Mouse (Mus musculus) limb, embryonic 15.5 days (tissue): ENCODE results near the gene Flt4. TPM values are rescaled to one million over a fixed set of nuclear protein-coding genes. Genes with fewer than 3 reads are reported as not detected.

Source experiments
- ATAC-seq: fragments of 200-750 bp; cut with Nextera tagmentation; 2 replicates; pipeline ENCODE4 v1.8.0; 2017; ENCODE audit warnings: low read depth, moderate TSS enrichment; ENCODE audit not compliant: insufficient number of reproducible peaks, low FRiP score, low TSS enrichment
- H3K27ac ChIP-seq: fragments of 300-500 bp; sonication (generic); 2 replicates; pipeline ENCODE4 v1.5.1; 2015; ENCODE audit warnings: moderate library complexity, mild to moderate bottlenecking, inconsistent platforms
- H3K27me3 ChIP-seq: fragments of 300-500 bp; sonication (generic); 2 replicates; pipeline ENCODE4 v1.6.1; 2015; ENCODE audit warnings: inconsistent platforms
- H3K36me3 ChIP-seq: fragments of 300-500 bp; sonication (generic); 2 replicates; pipeline ENCODE4 v1.6.1; 2015; ENCODE audit warnings: inconsistent platforms
- H3K4me1 ChIP-seq: fragments of 300-500 bp; sonication (generic); 2 replicates; pipeline ENCODE4 v1.6.1; 2015; ENCODE audit warnings: inconsistent platforms
- H3K4me2 ChIP-seq: fragments of 300-500 bp; sonication (generic); 2 replicates; pipeline ENCODE4 v1.6.1; 2015; ENCODE audit warnings: mild to moderate bottlenecking, inconsistent platforms
- H3K4me3 ChIP-seq: fragments of 300-500 bp; sonication (generic); 2 replicates; pipeline ENCODE4 v1.5.1; 2015; ENCODE audit warnings: mild to moderate bottlenecking, inconsistent platforms
- H3K9ac ChIP-seq: fragments of 300-500 bp; sonication (generic); 2 replicates; pipeline ENCODE4 v1.6.1; 2015; ENCODE audit warnings: inconsistent platforms
- H3K9me3 ChIP-seq: fragments of 300-500 bp; sonication (generic); 2 replicates; pipeline ENCODE4 v1.6.1; 2016; ENCODE audit warnings: inconsistent platforms
- WGBS: fragments of 180-500 bp; shearing (Covaris S2); methylation state at CpG from one replicate; pipeline ENCODE4 v1.1.7; 2015; 5-methylcytosine and 5-hydroxymethylcytosine counted together
- polyA plus RNA-seq: library from polyadenylated mRNA; unstranded; fragments of >200 nt; fragmentation: Nextera tagmentation; extraction: Ambion mirVana; gene quantifications from 2 replicates; pipeline ENCODE4 v1.2.1, GENCODE M21; 2015

Flt4 gene
- polyA plus RNA-seq, 1 experiment from 2014 or later, result 5.5 TPM

GRCm38 (mm10) chr11:49618476-49618875 lies 9.4 kb downstream of the Flt4 start:
- no peak overlapping the region for H3K27ac ChIP-seq
- no peak overlapping the region for H3K9ac ChIP-seq
- H3K4me3 ChIP-seq, result no peak overlapping the region
- no peak overlapping the region for H3K4me2 ChIP-seq
- 77% methylated on average over 8 of the region's 8 CpGs for WGBS
- ATAC-seq, result no peak
- peaks cover 16% of the 10 kb centered on the region for H3K27me3 ChIP-seq
- no peaks in the 10 kb centered on the region for H3K4me1 ChIP-seq
- H3K9me3 ChIP-seq, result no peaks in the 10 kb centered on the region
- H3K36me3 ChIP-seq, result no peaks in the 10 kb centered on the region

GRCm38 (mm10) chr11:49621953-49622352 lies 12.9 kb downstream of the Flt4 start:
- no peak overlapping the region for H3K27ac ChIP-seq
- H3K27me3 ChIP-seq, result no peaks in the 10 kb centered on the region
- ATAC-seq, result no peak
- H3K4me3 ChIP-seq, result no peak overlapping the region
- no peaks in the 10 kb centered on the region for H3K9me3 ChIP-seq
- no peaks in the 10 kb centered on the region for H3K36me3 ChIP-seq
- H3K4me1 ChIP-seq, result no peaks in the 10 kb centered on the region
- WGBS, result 76% methylated on average over 5 of the region's 5 CpGs
- H3K4me2 ChIP-seq, result no peak overlapping the region
- no peak overlapping the region for H3K9ac ChIP-seq

- WGBS, result 90% methylated on average over 3 of the region's 3 CpGs
- Histone ChIP-seq H3K4me2 (no peak overlapping the region), H3K27ac (no peak overlapping the region), H3K36me3 (no peaks in the 10 kb centered on the region), H3K4me3 (no peak overlapping the region), H3K27me3 (no peaks in the 10 kb centered on the region), H3K4me1 (no peaks in the 10 kb centered on the region), H3K9ac (no peak overlapping the region), H3K9me3 (no peaks in the 10 kb centered on the region)
- no peak for ATAC-seq
Observed at GRCm38 (mm10) chr11:49624156-49624555, 15.1 kb downstream of the Flt4 start.

- Histone ChIP-seq H3K27me3 (peaks cover 4% of the 10 kb centered on the region; the same call in 1 of the 2 replicates), H3K9ac (no peak overlapping the region), H3K4me3 (no peak overlapping the region), H3K4me2 (no peak overlapping the region), H3K27ac (no peak overlapping the region), H3K36me3 (no peaks in the 10 kb centered on the region), H3K9me3 (no peaks in the 10 kb centered on the region), H3K4me1 (no peaks in the 10 kb centered on the region)
- no peak for ATAC-seq
- 65% methylated on average over 15 of the region's 15 CpGs for WGBS
Observed at GRCm38 (mm10) chr11:49625863-49626262, 16.8 kb downstream of the Flt4 start.

- no peak overlapping the region for H3K27ac ChIP-seq
- 72% methylated on average over 8 of the region's 8 CpGs for WGBS
- peaks cover 4% of the 10 kb centered on the region; the same call in 1 of the 2 replicates for H3K27me3 ChIP-seq
- H3K4me1 ChIP-seq, result no peaks in the 10 kb centered on the region
- H3K9ac ChIP-seq, result no peak overlapping the region
- no peaks in the 10 kb centered on the region for H3K9me3 ChIP-seq
- ATAC-seq, result no peak
- H3K4me3 ChIP-seq, result no peak overlapping the region
- H3K4me2 ChIP-seq, result no peak overlapping the region
- no peaks in the 10 kb centered on the region for H3K36me3 ChIP-seq
Observed at GRCm38 (mm10) chr11:49626748-49627147, 17.7 kb downstream of the Flt4 start.

GRCm38 (mm10) chr11:49631154-49631553 lies 22.1 kb downstream of the Flt4 start:
- ATAC-seq, result no peak
- WGBS, result 24% methylated on average over 3 of the region's 3 CpGs
- Histone ChIP-seq H3K36me3 (no peaks in the 10 kb centered on the region), H3K27ac (no peak overlapping the region), H3K4me2 (no peak overlapping the region), H3K27me3 (peaks cover 38% of the 10 kb centered on the region), H3K9me3 (no peaks in the 10 kb centered on the region), H3K4me1 (peaks cover 6% of the 10 kb centered on the region), H3K4me3 (no peak overlapping the region), H3K9ac (no peak overlapping the region)

- no peak for ATAC-seq
- H3K4me3 ChIP-seq, result no peak overlapping the region
- H3K4me1 ChIP-seq, result peaks cover 11% of the 10 kb centered on the region
- no peak overlapping the region for H3K4me2 ChIP-seq
- H3K27ac ChIP-seq, result no peak overlapping the region
- H3K36me3 ChIP-seq, result no peaks in the 10 kb centered on the region
- peaks cover 49% of the 10 kb centered on the region for H3K27me3 ChIP-seq
- no peaks in the 10 kb centered on the region for H3K9me3 ChIP-seq
- no peak overlapping the region for H3K9ac ChIP-seq
- 71% methylated on average over 2 of the region's 2 CpGs for WGBS
Observed at GRCm38 (mm10) chr11:49632256-49632655, 23.2 kb downstream of the Flt4 start.

GRCm38 (mm10) chr11:49634101-49634500 lies 25.0 kb downstream of the Flt4 start:
- no peak overlapping the region for H3K4me3 ChIP-seq
- H3K36me3 ChIP-seq, result no peaks in the 10 kb centered on the region
- WGBS, result 7% methylated on average over 22 of the region's 22 CpGs
- peaks cover 60% of the 10 kb centered on the region for H3K27me3 ChIP-seq
- H3K4me2 ChIP-seq, result peak overlapping the region; percentile 30
- peaks cover 11% of the 10 kb centered on the region for H3K4me1 ChIP-seq
- no peak overlapping the region for H3K27ac ChIP-seq
- H3K9me3 ChIP-seq, result no peaks in the 10 kb centered on the region
- no peak for ATAC-seq
- no peak overlapping the region for H3K9ac ChIP-seq

GRCm38 (mm10) chr11:49635671-49636070 lies 26.6 kb downstream of the Flt4 start:
- no peak overlapping the region for H3K27ac ChIP-seq
- peaks cover 11% of the 10 kb centered on the region for H3K4me1 ChIP-seq
- WGBS, result 63% methylated on average over 6 of the region's 6 CpGs
- no peaks in the 10 kb centered on the region for H3K36me3 ChIP-seq
- H3K4me2 ChIP-seq, result no peak overlapping the region
- ATAC-seq, result no peak
- H3K27me3 ChIP-seq, result peaks cover 55% of the 10 kb centered on the region
- no peak overlapping the region for H3K4me3 ChIP-seq
- no peak overlapping the region for H3K9ac ChIP-seq
- H3K9me3 ChIP-seq, result no peaks in the 10 kb centered on the region

GRCm38 (mm10) chr11:49636449-49636848 lies 27.4 kb downstream of the Flt4 start:
- 4% methylated on average over 11 of the region's 11 CpGs for WGBS
- ATAC-seq, result no peak
- Histone ChIP-seq H3K36me3 (no peaks in the 10 kb centered on the region), H3K9ac (no peak overlapping the region), H3K27me3 (peaks cover 55% of the 10 kb centered on the region), H3K4me1 (peaks cover 11% of the 10 kb centered on the region), H3K9me3 (no peaks in the 10 kb centered on the region), H3K27ac (no peak overlapping the region), H3K4me2 (no peak overlapping the region), H3K4me3 (no peak overlapping the region)

- no peak overlapping the region for H3K4me3 ChIP-seq
- ATAC-seq, result no peak; the same call in 1 of the 2 replicates
- 58% methylated on average over 8 of the region's 8 CpGs for WGBS
Observed at GRCm38 (mm10) chr11:49645677-49646076, 36.6 kb downstream of the Flt4 start.

GRCm38 (mm10) chr11:49650113-49650993 lies 41.3 kb downstream of the Flt4 start:
- no peaks in the 10 kb centered on the region for H3K9me3 ChIP-seq
- H3K4me2 ChIP-seq, result no peak overlapping the region
- ATAC-seq, result no peak
- no peak overlapping the region for H3K27ac ChIP-seq
- no peaks in the 10 kb centered on the region for H3K36me3 ChIP-seq
- no peak overlapping the region for H3K9ac ChIP-seq
- 50% methylated on average over 18 of the region's 18 CpGs for WGBS
- H3K27me3 ChIP-seq, result no peaks in the 10 kb centered on the region
- H3K4me1 ChIP-seq, result peaks cover 10% of the 10 kb centered on the region
- no peak overlapping the region for H3K4me3 ChIP-seq

More at GRCm38 (mm10) chr11:49645677-49646076, 36.6 kb downstream of the Flt4 start:
- H3K9me3 ChIP-seq, result no peaks in the 10 kb centered on the region
- no peak overlapping the region for H3K4me2 ChIP-seq
- no peak overlapping the region for H3K9ac ChIP-seq
- no peak overlapping the region for H3K27ac ChIP-seq
- H3K4me1 ChIP-seq, result peaks cover 3% of the 10 kb centered on the region
- H3K36me3 ChIP-seq, result no peaks in the 10 kb centered on the region
- no peaks in the 10 kb centered on the region for H3K27me3 ChIP-seq
